Mouse (Mus musculus) embryonic facial prominence, embryonic 11.5 days (tissue): ENCODE results near the gene Prkacb. TPM values are rescaled to one million over a fixed set of nuclear protein-coding genes. Genes with fewer than 3 reads are reported as not detected.
"Not testable (repeated sequence)": the region's sequence is repeated elsewhere in the genome, so short reads cannot be mapped to it uniquely, and the experiment has no call there.

Experiments
- ATAC-seq: fragments of 200-750 bp; cut with Nextera tagmentation; replicated peaks from 2 replicates; pipeline ENCODE4 v1.8.0; 2017; ENCODE audit warnings: low read depth; ENCODE audit not compliant: insufficient number of reproducible peaks, low FRiP score, low TSS enrichment
- DNase-seq: peaks from one replicate; pipeline ENCODE4 v3.0.0-alpha.2; 2015; ENCODE audit warnings: low spot score
- H3K27ac ChIP-seq: fragments of 300-500 bp; sonication (generic); replicated peaks from 2 replicates; pipeline ENCODE4 v1.5.1; 2014; ENCODE audit warnings: mild to moderate bottlenecking, low read depth, low read length, control low read depth
- H3K27me3 ChIP-seq: fragments of 300-500 bp; sonication (generic); 2 replicates; pipeline ENCODE4 v1.6.1; 2014; ENCODE audit warnings: mild to moderate bottlenecking, low read length, moderate library complexity, mixed read lengths; ENCODE audit not compliant: control insufficient read depth, insufficient read depth
- H3K36me3 ChIP-seq: fragments of 300-500 bp; sonication (generic); replicated peaks from 2 replicates; pipeline ENCODE4 v1.6.1; 2014; ENCODE audit warnings: low read depth, mild to moderate bottlenecking, low read length, moderate library complexity, mixed read lengths; ENCODE audit not compliant: control insufficient read depth, insufficient read depth
- H3K4me1 ChIP-seq: fragments of 300-500 bp; sonication (generic); 2 replicates; pipeline ENCODE4 v1.6.1; 2014; ENCODE audit warnings: low read length, mixed read lengths; ENCODE audit not compliant: control insufficient read depth, insufficient read depth
- H3K4me2 ChIP-seq: fragments of 300-500 bp; sonication (generic); 2 replicates; pipeline ENCODE4 v1.6.1; 2014; ENCODE audit warnings: low read depth, mild to moderate bottlenecking, control low read depth, low read length, moderate library complexity
- H3K4me3 ChIP-seq: fragments of 300-500 bp; sonication (generic); 2 replicates; pipeline ENCODE4 v1.5.1; 2014; ENCODE audit warnings: low read depth, low read length, control low read depth
- H3K9ac ChIP-seq: fragments of 300-500 bp; sonication (generic); replicated peaks from 2 replicates; pipeline ENCODE4 v1.6.1; 2014; ENCODE audit warnings: mild to moderate bottlenecking, control low read depth, low read length
- H3K9me3 ChIP-seq: fragments of 300-500 bp; sonication (generic); replicated peaks from 2 replicates; pipeline ENCODE4 v1.6.1; 2016; ENCODE audit warnings: mild to moderate bottlenecking, low read length, inconsistent platforms, mixed read lengths; ENCODE audit not compliant: control insufficient read depth
- WGBS: fragments of 180-500 bp; shearing (Covaris S2); extraction: QIAGEN DNeasy Blood & Tissue Kit; methylation state at CpG from one replicate; pipeline ENCODE4 v1.1.7; 2014; 5-methylcytosine and 5-hydroxymethylcytosine counted together
- polyA plus RNA-seq: library from polyadenylated mRNA; unstranded; fragments of >200 nt; fragmentation: Nextera tagmentation; extraction: Ambion mirVana; gene quantifications from 2 replicates; pipeline ENCODE4 v1.2.1, GENCODE M21; 2014

Prkacb gene
- polyA plus RNA-seq, 1 experiment from 2014 or later, result 78.1 TPM

- Histone ChIP-seq H3K27me3 (no peaks in the 10 kb centered on the region), H3K4me2 (no peak overlapping the region), H3K4me1 (no peaks in the 10 kb centered on the region), H3K9ac (no peak overlapping the region), H3K27ac (no peak overlapping the region), H3K36me3 (no peaks in the 10 kb centered on the region), H3K4me3 (no peak overlapping the region), H3K9me3 (no peaks in the 10 kb centered on the region)
- DNase-seq, result no peak
- 94% methylated on average over 9 of the region's 9 CpGs for WGBS
- no peak for ATAC-seq
Observed at GRCm38 (mm10) chr3:146761276-146761675, 51.5 kb downstream of the Prkacb start.

- Histone ChIP-seq H3K4me3 (no peak overlapping the region), H3K9ac (no peak overlapping the region), H3K4me1 (no peaks in the 10 kb centered on the region), H3K4me2 (no peak overlapping the region), H3K27ac (no peak overlapping the region), H3K36me3 (no peaks in the 10 kb centered on the region), H3K27me3 (no peaks in the 10 kb centered on the region), H3K9me3 (no peaks in the 10 kb centered on the region)
- 85% methylated on average over 6 of the region's 6 CpGs for WGBS
- no peak for DNase-seq
- no peak for ATAC-seq
Observed at GRCm38 (mm10) chr3:146757970-146758960, 54.5 kb downstream of the Prkacb start.

GRCm38 (mm10) chr3:146754270-146754669 is 58.5 kb downstream of the Prkacb start:
- Histone ChIP-seq H3K36me3 (no peaks in the 10 kb centered on the region), H3K4me3 (no peak overlapping the region), H3K4me1 (no peaks in the 10 kb centered on the region), H3K9ac (no peak overlapping the region), H3K4me2 (no peak overlapping the region), H3K9me3 (no peaks in the 10 kb centered on the region), H3K27me3 (no peaks in the 10 kb centered on the region), H3K27ac (no peak overlapping the region)
- ATAC-seq (no peak), DNase-seq (no peak)
- 81% methylated on average over 2 of the region's 2 CpGs for WGBS

- H3K9ac ChIP-seq, result no peak overlapping the region
- H3K4me3 ChIP-seq, result no peak overlapping the region
- ATAC-seq (no peak), DNase-seq (no peak)
- H3K4me1 ChIP-seq, result no peaks in the 10 kb centered on the region
- H3K27ac ChIP-seq, result no peak overlapping the region
- WGBS, result 95% methylated on average over 4 of the region's 4 CpGs
- H3K27me3 ChIP-seq, result no peaks in the 10 kb centered on the region
- no peak overlapping the region for H3K4me2 ChIP-seq
- H3K9me3 ChIP-seq, result no peaks in the 10 kb centered on the region
- H3K36me3 ChIP-seq, result peaks cover 5% of the 10 kb centered on the region
Observed at GRCm38 (mm10) chr3:146741564-146742202, 71.1 kb downstream of the Prkacb start.

GRCm38 (mm10) chr3:146741158-146741557 is 71.6 kb downstream of the Prkacb start:
- H3K27ac ChIP-seq, result no peak overlapping the region
- 94% methylated on average over 5 of the region's 5 CpGs for WGBS
- DNase-seq, result no peak
- H3K9ac ChIP-seq, result no peak overlapping the region
- H3K4me3 ChIP-seq, result no peak overlapping the region
- H3K4me2 ChIP-seq, result no peak overlapping the region
- no peaks in the 10 kb centered on the region for H3K4me1 ChIP-seq
- no peaks in the 10 kb centered on the region for H3K9me3 ChIP-seq
- no peaks in the 10 kb centered on the region for H3K27me3 ChIP-seq
- no peak for ATAC-seq
- H3K36me3 ChIP-seq, result peaks cover 5% of the 10 kb centered on the region

GRCm38 (mm10) chr3:146736186-146736585 is 76.6 kb downstream of the Prkacb start:
- ATAC-seq, H3K27me3 ChIP-seq, H3K9ac ChIP-seq, H3K4me2 ChIP-seq, DNase-seq, H3K4me3 ChIP-seq, H3K27ac ChIP-seq, H3K36me3 ChIP-seq, H3K9me3 ChIP-seq, H3K4me1 ChIP-seq: not testable (repeated sequence)
- 91% methylated on average over 6 of the region's 6 CpGs for WGBS

GRCm38 (mm10) chr3:146735657-146736056 is 77.1 kb downstream of the Prkacb start:
- no peak overlapping the region for H3K9ac ChIP-seq
- no peak overlapping the region for H3K4me2 ChIP-seq
- 78% methylated on average over 3 of the region's 3 CpGs for WGBS
- H3K27ac ChIP-seq, result no peak overlapping the region
- no peaks in the 10 kb centered on the region for H3K27me3 ChIP-seq
- no peaks in the 10 kb centered on the region for H3K9me3 ChIP-seq
- DNase-seq, result no peak
- H3K4me3 ChIP-seq, result no peak overlapping the region
- no peak for ATAC-seq
- H3K36me3 ChIP-seq, result peaks cover 3% of the 10 kb centered on the region; the same call in 1 of the 2 replicates
- no peaks in the 10 kb centered on the region for H3K4me1 ChIP-seq
